ENCODE assay signal across 16 mouse cellular contexts in genomic region chr4:43506074-43506473, GRCm38 (mm10). TPM values are rescaled to one million over a fixed set of nuclear protein-coding genes. Genes with fewer than 3 reads are reported as not detected.
A peak's percentile ranks its signal among the peaks of the same experiment; 100 is the strongest.
DNase-seq lines count a peak whose midpoint lies in the region; ATAC-seq and TF ChIP-seq lines count a peak whose summit lies in the region.
"Had no signal": no experiment of that assay in that cellular context is flagged by ENCODE, and none has a peak within 500 bp of the region (broad histone marks: within the 10 kb centered on the region; RNA-seq: fewer than 3 reads in every experiment).

No protein-coding gene starts in this region.

- no peak for ATAC-seq in forebrain, embryonic 15.5 days (replicated peaks)
- ATAC-seq in kidney, embryonic 15.5 days (replicated peaks; ENCODE audit: low FRiP score): no peak
- ATAC-seq: activated CD4-positive, CD25-positive, alpha-beta regulatory T cell, adult 4 months; CD4-positive, CD25-positive, alpha-beta regulatory T cell, adult 4 months; Patski had no signal

- no peak overlapping the region for H3K4me3 ChIP-seq in forebrain, embryonic 10.5 days
- H3K4me3 ChIP-seq in forebrain, embryonic 15.5 days: no peak overlapping the region
- no peak overlapping the region for H3K4me3 ChIP-seq in kidney, adult 2 months (ENCODE audit: insufficient read depth, low read depth, low read length)
- H3K4me3 ChIP-seq in kidney, embryonic 15.5 days (replicated peaks): no peak overlapping the region
- H3K4me3 ChIP-seq in small intestine, adult 2 months (ENCODE audit: low read depth, low read length): no peak overlapping the region
- H3K4me3 ChIP-seq in heart, embryonic 10.5 days: no peak overlapping the region

- TF ChIP-seq CTCF in kidney, adult 2 months (conservative IDR thresholded peaks at IDR 0.05; ENCODE audit: insufficient read depth, insufficient read length, low read depth, low read length): no peak
- TF ChIP-seq CTCF in small intestine, adult 2 months (IDR thresholded peaks at IDR 0.05; ENCODE audit: extremely low read depth, insufficient read length, insufficient replicate concordance, low read depth, low read length): no peak

- H3K4me2 ChIP-seq in forebrain, embryonic 15.5 days (replicated peaks): no peak overlapping the region
- H3K4me2 ChIP-seq in kidney, embryonic 15.5 days: no peak overlapping the region

- no peaks in the 10 kb centered on the region for H3K36me3 ChIP-seq in forebrain, embryonic 10.5 days (replicated peaks)
- H3K36me3 ChIP-seq in forebrain, embryonic 15.5 days: no peaks in the 10 kb centered on the region
- no peaks in the 10 kb centered on the region for H3K36me3 ChIP-seq in kidney, adult 2 months (ENCODE audit: control insufficient read depth, insufficient read depth, low read length)
- H3K36me3 ChIP-seq in kidney, embryonic 15.5 days: no peaks in the 10 kb centered on the region
- H3K36me3 ChIP-seq in small intestine, adult 2 months (ENCODE audit: control insufficient read depth, insufficient read depth, low read length): 0 out of 2 replicates have a peak, but pooled peaks cover 2% of the 10 kb centered on the region
- no peaks in the 10 kb centered on the region for H3K36me3 ChIP-seq in heart, embryonic 10.5 days
- H3K36me3 ChIP-seq: G1E had no signal

- no peaks in the 10 kb centered on the region for H3K9me3 ChIP-seq in forebrain, embryonic 10.5 days
- no peaks in the 10 kb centered on the region for H3K9me3 ChIP-seq in forebrain, embryonic 15.5 days
- no peaks in the 10 kb centered on the region for H3K9me3 ChIP-seq in kidney, embryonic 15.5 days (replicated peaks)
- no peaks in the 10 kb centered on the region for H3K9me3 ChIP-seq in heart, embryonic 10.5 days
- H3K9me3 ChIP-seq: G1E had no signal

- H3K4me1 ChIP-seq in forebrain, embryonic 10.5 days: peaks cover 35% of the 10 kb centered on the region
- peaks cover 23% of the 10 kb centered on the region for H3K4me1 ChIP-seq in forebrain, embryonic 15.5 days
- peaks cover 21% of the 10 kb centered on the region for H3K4me1 ChIP-seq in kidney, adult 2 months (ENCODE audit: control insufficient read depth, insufficient read depth, low read length)
- peaks cover 19% of the 10 kb centered on the region for H3K4me1 ChIP-seq in kidney, embryonic 15.5 days
- H3K4me1 ChIP-seq in small intestine, adult 2 months (ENCODE audit: control insufficient read depth, insufficient read depth, insufficient read length, low read length): peaks cover 21% of the 10 kb centered on the region; the same call in 1 of the 2 replicates
- peaks cover 24% of the 10 kb centered on the region for H3K4me1 ChIP-seq in heart, embryonic 10.5 days

- no peak overlapping the region for H3K9ac ChIP-seq in forebrain, embryonic 15.5 days (replicated peaks)
- no peak overlapping the region for H3K9ac ChIP-seq in kidney, embryonic 15.5 days

- no peak for TF ChIP-seq POLR2A in kidney, adult 2 months (IDR thresholded peaks at IDR 0.05; ENCODE audit: low read depth, low read length)
- TF ChIP-seq POLR2A in small intestine, adult 2 months (IDR thresholded peaks at IDR 0.05; ENCODE audit: low read depth, low read length): no peak

- H3K27ac ChIP-seq in forebrain, embryonic 10.5 days: no peak overlapping the region
- H3K27ac ChIP-seq in forebrain, embryonic 15.5 days (replicated peaks): no peak overlapping the region
- no peak overlapping the region for H3K27ac ChIP-seq in kidney, adult 2 months (ENCODE audit: insufficient read depth, low read depth, low read length)
- no peak overlapping the region for H3K27ac ChIP-seq in kidney, embryonic 15.5 days
- H3K27ac ChIP-seq in small intestine, adult 2 months (ENCODE audit: insufficient read depth, low read depth, low read length): peak overlapping the region; percentile 71
- H3K27ac ChIP-seq in heart, embryonic 10.5 days: no peak overlapping the region

- H3K27me3 ChIP-seq in forebrain, embryonic 10.5 days (ENCODE audit: poor library complexity, severe bottlenecking): peaks cover 81% of the 10 kb centered on the region
- H3K27me3 ChIP-seq in forebrain, embryonic 15.5 days: peaks cover 18% of the 10 kb centered on the region; the same call in 1 of the 2 replicates
- no peaks in the 10 kb centered on the region for H3K27me3 ChIP-seq in kidney, adult 2 months (replicated peaks; ENCODE audit: control insufficient read depth, insufficient read depth, low read length)
- peaks cover 9% of the 10 kb centered on the region; the same call in 1 of the 2 replicates for H3K27me3 ChIP-seq in kidney, embryonic 15.5 days
- no peaks in the 10 kb centered on the region for H3K27me3 ChIP-seq in small intestine, adult 2 months (ENCODE audit: control insufficient read depth, insufficient read depth, low read length)
- peaks cover 23% of the 10 kb centered on the region for H3K27me3 ChIP-seq in heart, embryonic 10.5 days (ENCODE audit: insufficient read depth, poor library complexity, severe bottlenecking)
- H3K27me3 ChIP-seq: Patski had no signal

- peak; percentile 11 for DNase-seq in forebrain, embryonic 10.5 days (ENCODE audit: extremely low spot score, low spot score)
- DNase-seq in kidney, adult 2 months: peak; percentile 40
- DNase-seq in heart, embryonic 10.5 days (ENCODE audit: low spot score): no peak
- DNase-seq: adrenal gland, adult 2 months; adrenal gland, adult 8-10 months; adrenal gland, postnatal 25 days; B cell, adult 2 months had no signal

- 79% methylated on average over 8 of the region's 8 CpGs for WGBS in forebrain, embryonic 10.5 days
- 53% methylated on average over 8 of the region's 8 CpGs for WGBS in forebrain, embryonic 15.5 days
- WGBS in kidney, adult 2 months: 66% methylated on average over 8 of the region's 8 CpGs
- WGBS in kidney, embryonic 15.5 days: 90% methylated on average over 8 of the region's 8 CpGs
- 47% methylated on average over 8 of the region's 8 CpGs for WGBS in small intestine, adult 2 months
- 84% methylated on average over 8 of the region's 8 CpGs for WGBS in heart, embryonic 10.5 days

RNA-seq across cellular contexts. Expression of gene Car9, which starts 0.7 kb away (rescaled TPM):
- 0.60 and 1.1 TPM in 2 replicates for polyA plus RNA-seq in forebrain, embryonic 10.5 days (2016; fragmentation: Nextera tagmentation; extraction: Ambion mirVana)
- polyA plus RNA-seq in forebrain, embryonic 15.5 days (2015; fragmentation: Nextera tagmentation; extraction: Ambion mirVana): 0.19 and 0.41 TPM in 2 replicates
- polyA plus RNA-seq in kidney, adult 2 months (2012; rRNA removed): 4.9 and 5.8 TPM in 2 replicates
- polyA plus RNA-seq in kidney, embryonic 15.5 days (2015; fragmentation: Nextera tagmentation; extraction: Ambion mirVana): 1.7 and 2.1 TPM in 2 replicates
- polyA plus RNA-seq in small intestine, adult 2 months (2012; rRNA removed): 36.6 and 47.7 TPM in 2 replicates
- 1.4 and 1.7 TPM in 2 replicates for polyA plus RNA-seq in heart, embryonic 10.5 days (2016; fragmentation: Nextera tagmentation; extraction: Ambion mirVana)
- polyA plus RNA-seq: G1E, Patski had no signal

RNA-seq across cellular contexts. Expression of gene Arhgef39, which starts 6.6 kb away (rescaled TPM):
- 54.6 and 56.7 TPM in 2 replicates for polyA plus RNA-seq in forebrain, embryonic 10.5 days (2016; fragmentation: Nextera tagmentation; extraction: Ambion mirVana)
- polyA plus RNA-seq in forebrain, embryonic 15.5 days (2015; fragmentation: Nextera tagmentation; extraction: Ambion mirVana): 17.5 and 25.3 TPM in 2 replicates
- polyA plus RNA-seq in kidney, adult 2 months (2012; rRNA removed): 17.3 and 26.6 TPM in 2 replicates
- 40.8 and 45.3 TPM in 2 replicates for polyA plus RNA-seq in kidney, embryonic 15.5 days (2015; fragmentation: Nextera tagmentation; extraction: Ambion mirVana)
- polyA plus RNA-seq in small intestine, adult 2 months (2012; rRNA removed): 21.6 and 38.3 TPM in 2 replicates
- 39.9 and 40.1 TPM in 2 replicates for polyA plus RNA-seq in heart, embryonic 10.5 days (2016; fragmentation: Nextera tagmentation; extraction: Ambion mirVana)

RNA-seq across cellular contexts. Expression of gene Ccdc107, which starts 13.4 kb away (rescaled TPM):
- 42.2 and 43.9 TPM in 2 replicates for polyA plus RNA-seq in forebrain, embryonic 10.5 days (2016; fragmentation: Nextera tagmentation; extraction: Ambion mirVana)
- polyA plus RNA-seq in forebrain, embryonic 15.5 days (2015; fragmentation: Nextera tagmentation; extraction: Ambion mirVana): 61.0 and 61.8 TPM in 2 replicates
- 529 and 664 TPM in 2 replicates for polyA plus RNA-seq in kidney, adult 2 months (2012; rRNA removed)
- polyA plus RNA-seq in kidney, embryonic 15.5 days (2015; fragmentation: Nextera tagmentation; extraction: Ambion mirVana): 69.5 and 72.2 TPM in 2 replicates
- polyA plus RNA-seq in small intestine, adult 2 months (2012; rRNA removed): 365 and 503 TPM in 2 replicates
- polyA plus RNA-seq in heart, embryonic 10.5 days (2016; fragmentation: Nextera tagmentation; extraction: Ambion mirVana): 67.2 and 71.7 TPM in 2 replicates

RNA-seq across cellular contexts. Expression of gene Tpm2, which starts 17.5 kb away (rescaled TPM):
- 40.0 and 42.6 TPM in 2 replicates for polyA plus RNA-seq in forebrain, embryonic 10.5 days (2016; fragmentation: Nextera tagmentation; extraction: Ambion mirVana)
- polyA plus RNA-seq in forebrain, embryonic 15.5 days (2015; fragmentation: Nextera tagmentation; extraction: Ambion mirVana): 9.7 and 9.8 TPM in 2 replicates
- polyA plus RNA-seq in kidney, adult 2 months (2012; rRNA removed): 10.8 and 51.9 TPM in 2 replicates
- polyA plus RNA-seq in kidney, embryonic 15.5 days (2015; fragmentation: Nextera tagmentation; extraction: Ambion mirVana): 248 and 303 TPM in 2 replicates
- polyA plus RNA-seq in small intestine, adult 2 months (2012; rRNA removed): 31.6 and 37.0 TPM in 2 replicates
- polyA plus RNA-seq in heart, embryonic 10.5 days (2016; fragmentation: Nextera tagmentation; extraction: Ambion mirVana): 135 and 142 TPM in 2 replicates
- polyA plus RNA-seq: activated CD4-positive, CD25-positive, alpha-beta regulatory T cell, adult 4 months; CD4-positive, CD25-positive, alpha-beta regulatory T cell, adult 4 months; G1E had no signal

RNA-seq across cellular contexts. Expression of gene Sit1, which starts 22.5 kb away (rescaled TPM):
- polyA plus RNA-seq in forebrain, embryonic 10.5 days (2016; fragmentation: Nextera tagmentation; extraction: Ambion mirVana): not detected in 2 replicates
- polyA plus RNA-seq in forebrain, embryonic 15.5 days (2015; fragmentation: Nextera tagmentation; extraction: Ambion mirVana): not detected in 2 replicates
- 0.23 and 1.4 TPM in 2 replicates for polyA plus RNA-seq in kidney, adult 2 months (2012; rRNA removed)
- polyA plus RNA-seq in kidney, embryonic 15.5 days (2015; fragmentation: Nextera tagmentation; extraction: Ambion mirVana): not detected in 2 replicates
- 0.96 and 1.9 TPM in 2 replicates for polyA plus RNA-seq in small intestine, adult 2 months (2012; rRNA removed)
- polyA plus RNA-seq in heart, embryonic 10.5 days (2016; fragmentation: Nextera tagmentation; extraction: Ambion mirVana): not detected in 2 replicates
- polyA plus RNA-seq: brain, embryonic 14.5 days; C2C12; G1E; Patski had no signal
